Mouse (Mus musculus) liver, embryonic 14.5 days (tissue): ENCODE data around the gene Atg101.

ENCODE experiments used
- CTCF ChIP-seq: IDR thresholded peaks from 2 replicates; pipeline ENCODE4 v1.5.1; 2016; ENCODE audit warnings: antibody characterized with exemption, low read depth, control low read depth
- EP300 ChIP-seq: IDR thresholded peaks from 2 replicates; pipeline ENCODE4 v1.6.1; 2016; ENCODE audit warnings: antibody characterized with exemption, low read depth

DNA sequence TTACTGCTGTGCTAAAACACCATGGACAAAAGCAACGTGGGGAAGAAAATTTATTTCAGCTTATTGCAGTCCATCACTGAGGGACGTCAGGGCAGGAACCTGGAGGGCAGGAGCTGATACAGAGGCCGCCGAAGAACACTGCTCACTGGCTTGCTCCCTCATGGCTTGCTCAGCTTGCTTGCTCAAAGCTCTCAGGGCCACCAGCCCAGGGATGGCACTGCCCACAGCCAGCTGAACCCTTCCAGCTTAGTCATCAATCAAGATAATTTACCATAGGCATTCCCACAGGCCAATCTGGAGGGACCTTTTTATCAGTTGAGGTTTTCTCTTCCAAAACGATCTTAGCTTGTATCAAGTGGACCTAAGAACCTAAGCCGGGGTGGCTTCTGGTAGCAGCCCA is 27.9 kb downstream of the Atg101 start:
- TF ChIP-seq CTCF (no peak), EP300 (no peak)
